In the genomic region with DNA sequence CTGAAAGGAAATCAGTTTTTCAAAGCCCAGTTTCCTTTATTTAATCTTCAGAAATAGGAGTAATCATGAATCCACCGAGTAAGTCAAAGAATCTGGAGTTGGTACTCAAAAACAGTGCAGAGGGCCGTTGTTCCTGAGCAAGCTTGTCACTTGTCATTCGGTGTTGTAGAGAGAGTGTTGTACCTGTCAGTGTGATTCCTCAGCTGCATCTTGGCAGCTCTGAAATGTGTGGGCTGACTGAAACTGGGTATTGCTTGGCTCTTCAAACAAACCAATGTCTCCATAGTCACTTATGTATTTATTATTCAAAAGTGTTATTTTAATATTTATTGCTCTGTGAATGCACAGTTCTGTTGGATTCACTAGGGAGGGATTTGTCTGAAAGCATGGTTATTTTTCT, we compare ENCODE assay signal across 31 mouse cellular contexts. TPM values are rescaled to one million over a fixed set of nuclear protein-coding genes. Genes with fewer than 3 reads are reported as not detected.
A peak's percentile ranks its signal among the peaks of the same experiment; 100 is the strongest.
DNase-seq lines count a peak whose midpoint lies in the region; ATAC-seq and TF ChIP-seq lines count a peak whose summit lies in the region.
"Had no signal": no experiment of that assay in that cellular context is flagged by ENCODE, and none has a peak within 500 bp of the region (broad histone marks: within the 10 kb centered on the region; RNA-seq: fewer than 3 reads in every experiment).

No protein-coding gene starts in this region.

- no peaks in the 10 kb centered on the region for H3K9me3 ChIP-seq in forebrain, embryonic 12.5 days
- H3K9me3 ChIP-seq in forebrain, embryonic 13.5 days (replicated peaks) = no peaks in the 10 kb centered on the region
- no peaks in the 10 kb centered on the region for H3K9me3 ChIP-seq in heart, embryonic 15.5 days (replicated peaks)
- no peaks in the 10 kb centered on the region for H3K9me3 ChIP-seq in midbrain, postnatal 0 days (ENCODE audit: low read length)
- H3K9me3 ChIP-seq: embryonic facial prominence, embryonic 12.5 days; limb, embryonic 12.5 days; stomach, embryonic 15.5 days had no signal

- peaks cover 17% of the 10 kb centered on the region for H3K4me1 ChIP-seq in forebrain, embryonic 12.5 days
- H3K4me1 ChIP-seq in forebrain, embryonic 13.5 days = peaks cover 24% of the 10 kb centered on the region
- peaks cover 26% of the 10 kb centered on the region for H3K4me1 ChIP-seq in heart, embryonic 15.5 days (replicated peaks)
- no peaks in the 10 kb centered on the region for H3K4me1 ChIP-seq in midbrain, postnatal 0 days (ENCODE audit: insufficient read depth, low read length)
- H3K4me1 ChIP-seq: embryonic facial prominence, embryonic 12.5 days; stomach, embryonic 15.5 days had no signal

- H3K27me3 ChIP-seq in forebrain, embryonic 12.5 days = no peaks in the 10 kb centered on the region
- H3K27me3 ChIP-seq in forebrain, embryonic 13.5 days = no peaks in the 10 kb centered on the region
- H3K27me3 ChIP-seq in heart, embryonic 15.5 days = no peaks in the 10 kb centered on the region
- no peaks in the 10 kb centered on the region for H3K27me3 ChIP-seq in midbrain, postnatal 0 days (ENCODE audit: insufficient read depth, low read length)
- H3K27me3 ChIP-seq: embryonic facial prominence, embryonic 12.5 days; limb, embryonic 12.5 days; stomach, embryonic 15.5 days had no signal

- peaks cover 42% of the 10 kb centered on the region for H3K36me3 ChIP-seq in forebrain, embryonic 12.5 days (replicated peaks)
- peaks cover 52% of the 10 kb centered on the region for H3K36me3 ChIP-seq in forebrain, embryonic 13.5 days (ENCODE audit: poor library complexity, severe bottlenecking)
- H3K36me3 ChIP-seq in heart, embryonic 15.5 days = peaks cover 30% of the 10 kb centered on the region
- peaks cover 8% of the 10 kb centered on the region; the same call in 1 of the 2 replicates for H3K36me3 ChIP-seq in midbrain, postnatal 0 days (ENCODE audit: insufficient read depth, low read length)

- H3K4me2 ChIP-seq in forebrain, embryonic 12.5 days = no peak overlapping the region
- no peak overlapping the region for H3K4me2 ChIP-seq in forebrain, embryonic 13.5 days
- H3K4me2 ChIP-seq in heart, embryonic 15.5 days = no peak overlapping the region
- no peak overlapping the region for H3K4me2 ChIP-seq in midbrain, postnatal 0 days (ENCODE audit: low read depth, low read length, poor library complexity, severe bottlenecking)
- H3K4me2 ChIP-seq: embryonic facial prominence, embryonic 12.5 days; limb, embryonic 12.5 days; liver, embryonic 11.5 days; stomach, embryonic 15.5 days had no signal

- DNase-seq in heart, postnatal 4 days = no peak
- no peak for DNase-seq in layer of hippocampus, adult 2 months (ENCODE audit: low spot score in 2 of 2)
- no peak for DNase-seq in layer of hippocampus, adult 9-11 months
- no peak for DNase-seq in midbrain, postnatal 0 days (ENCODE audit: low spot score)
- DNase-seq: adrenal gland, adult 8-10 months; cerebellum, adult 2 months; cerebellum, postnatal 25 days; gastrocnemius, postnatal 14 days; heart, adult 2 months; kidney, adult 8-10 months; kidney, postnatal 10 days; liver, postnatal 0 days; right cerebral cortex, adult 18-20 months; thymus, adult 18-20 months; thymus, postnatal 36 days had no signal

- no peak for TF ChIP-seq CTCF in layer of hippocampus, adult 2 months (conservative IDR thresholded peaks at IDR 0.05)
- no peak for TF ChIP-seq CTCF in midbrain, postnatal 0 days (IDR thresholded peaks at IDR 0.05)

- no peak overlapping the region for H3K4me3 ChIP-seq in forebrain, embryonic 12.5 days (replicated peaks)
- H3K4me3 ChIP-seq in forebrain, embryonic 13.5 days = no peak overlapping the region
- H3K4me3 ChIP-seq in heart, embryonic 15.5 days = no peak overlapping the region
- H3K4me3 ChIP-seq in layer of hippocampus, adult 2 months = no peak overlapping the region
- no peak overlapping the region for H3K4me3 ChIP-seq in midbrain, postnatal 0 days (ENCODE audit: low read depth, low read length)
- H3K4me3 ChIP-seq: embryonic facial prominence, embryonic 12.5 days; heart, adult 2 months; limb, embryonic 12.5 days; myocyte; stomach, embryonic 15.5 days had no signal

- H3K9ac ChIP-seq in forebrain, embryonic 12.5 days = no peak overlapping the region
- H3K9ac ChIP-seq in forebrain, embryonic 13.5 days = no peak overlapping the region
- H3K9ac ChIP-seq in heart, embryonic 15.5 days = no peak overlapping the region
- H3K9ac ChIP-seq in midbrain, postnatal 0 days (replicated peaks; ENCODE audit: low read length, poor library complexity, severe bottlenecking) = no peak overlapping the region
- H3K9ac ChIP-seq: embryonic facial prominence, embryonic 12.5 days; limb, embryonic 12.5 days; liver, postnatal 0 days; stomach, embryonic 15.5 days had no signal

- H3K27ac ChIP-seq in forebrain, embryonic 12.5 days = peak overlapping the region; percentile 51; the same call in 1 of the 2 replicates
- H3K27ac ChIP-seq in forebrain, embryonic 13.5 days = no peak overlapping the region; the same call in 1 of the 2 replicates
- H3K27ac ChIP-seq in heart, embryonic 15.5 days = peak overlapping the region; percentile 67
- H3K27ac ChIP-seq in layer of hippocampus, adult 2 months = 0 out of 2 replicates have a peak overlapping the region, but pooled peaks have one; percentile 5
- H3K27ac ChIP-seq in midbrain, postnatal 0 days (ENCODE audit: low read depth, low read length) = 0 out of 2 replicates have a peak overlapping the region, but pooled peaks have one; percentile 18
- H3K27ac ChIP-seq: embryonic facial prominence, embryonic 12.5 days; heart, adult 2 months; limb, embryonic 12.5 days; macrophage; stomach, embryonic 15.5 days had no signal

- ATAC-seq in forebrain, embryonic 12.5 days (ENCODE audit: low FRiP score) = no peak
- ATAC-seq in forebrain, embryonic 13.5 days = no peak
- ATAC-seq in heart, embryonic 15.5 days (replicated peaks; ENCODE audit: insufficient number of reproducible peaks, insufficient read depth, low FRiP score, low read depth) = no peak
- ATAC-seq in midbrain, postnatal 0 days (ENCODE audit: low FRiP score) = no peak
- ATAC-seq: activated CD4-positive, CD25-positive, alpha-beta regulatory T cell, adult 4 months; forebrain, embryonic 16.5 days; liver, postnatal 0 days; lung, postnatal 0 days had no signal

- 69% methylated on average over 3 of the region's 3 CpGs for WGBS in forebrain, embryonic 12.5 days
- WGBS in forebrain, embryonic 13.5 days = 60% methylated on average over 3 of the region's 3 CpGs
- 41% methylated on average over 3 of the region's 3 CpGs for WGBS in heart, embryonic 15.5 days
- WGBS in midbrain, postnatal 0 days = 56% methylated on average over 3 of the region's 3 CpGs

RNA-seq across cellular contexts. Expression of a gene that starts 10.6 kb away (rescaled TPM):
- polyA plus RNA-seq in forebrain, embryonic 12.5 days (2016; fragmentation: Nextera tagmentation; extraction: Ambion mirVana) = not detected in 2 replicates
- polyA plus RNA-seq in forebrain, embryonic 13.5 days (2015; fragmentation: Nextera tagmentation; extraction: Ambion mirVana) = not detected in 2 replicates
- not detected in 2 replicates for polyA plus RNA-seq in heart, embryonic 15.5 days (2015; fragmentation: Nextera tagmentation; extraction: Ambion mirVana)
- not detected for total RNA-seq in heart, postnatal 4 days (2021)
- not detected for total RNA-seq in layer of hippocampus, adult 2 months (2021)
- not detected in 2 replicates for total RNA-seq in midbrain, postnatal 0 days (2014; rRNA removed)
- not detected in 2 replicates for polyA plus RNA-seq in midbrain, postnatal 0 days (2015; fragmentation: Nextera tagmentation; extraction: Ambion mirVana)
- total RNA-seq: gastrocnemius, postnatal 14 days; heart, adult 2 months; hematopoietic stem cell, adult 5-6 weeks; layer of hippocampus, postnatal 25 days; left cerebral cortex, postnatal 10 days had no signal
- polyA plus RNA-seq: activated CD4-positive, CD25-positive, alpha-beta regulatory T cell, adult 4 months; cerebellum, adult 2 months; embryonic facial prominence, embryonic 12.5 days; forebrain, embryonic 16.5 days; limb, embryonic 12.5 days; liver, postnatal 0 days; macrophage; myocyte; neural tube, embryonic 14.5 days had no signal

RNA-seq across cellular contexts. Expression of a gene that starts 31.9 kb away (rescaled TPM):
- not detected in 2 replicates for polyA plus RNA-seq in forebrain, embryonic 12.5 days (2016; fragmentation: Nextera tagmentation; extraction: Ambion mirVana)
- not detected in 2 replicates for polyA plus RNA-seq in forebrain, embryonic 13.5 days (2015; fragmentation: Nextera tagmentation; extraction: Ambion mirVana)
- polyA plus RNA-seq in heart, embryonic 15.5 days (2015; fragmentation: Nextera tagmentation; extraction: Ambion mirVana) = not detected in 2 replicates
- under 1 TPM in 1 of 2 experiments, not detected in 1; 0.79 TPM for total RNA-seq in heart, postnatal 4 days (2021)
- total RNA-seq in layer of hippocampus, adult 2 months (2021) = not detected
- total RNA-seq in midbrain, postnatal 0 days (2014; rRNA removed) = not detected in 2 replicates
- polyA plus RNA-seq in midbrain, postnatal 0 days (2015; fragmentation: Nextera tagmentation; extraction: Ambion mirVana) = not detected in 2 replicates
- total RNA-seq: adrenal gland, adult 8-10 months; gastrocnemius, postnatal 14 days; hematopoietic stem cell, adult 5-6 weeks; layer of hippocampus, postnatal 25 days; left cerebral cortex, postnatal 10 days had no signal
- polyA plus RNA-seq: activated CD4-positive, CD25-positive, alpha-beta regulatory T cell, adult 4 months; cerebellum, adult 2 months; embryonic facial prominence, embryonic 12.5 days; forebrain, embryonic 16.5 days; limb, embryonic 12.5 days; liver, postnatal 0 days; lung, postnatal 0 days; macrophage; myocyte; neural tube, embryonic 14.5 days had no signal
